Mouse (Mus musculus) thymus, adult 2 months (tissue): ENCODE results near the gene Bag3. TPM values are rescaled to one million over a fixed set of nuclear protein-coding genes. Genes with fewer than 3 reads are reported as not detected.

Experiments
- DNase-seq: peaks from one replicate; pipeline ENCODE4 v3.0.0; 2021
- H3K27ac ChIP-seq: fragments of 200-500 bp; 2 replicates; pipeline ENCODE4 v1.5.1; 2012; ENCODE audit warnings: low read length, control low read depth; ENCODE audit not compliant: control insufficient read depth, insufficient read depth
- H3K27me3 ChIP-seq: fragments of 200-500 bp; 2 replicates; pipeline ENCODE4 v1.6.1; 2012; ENCODE audit warnings: mild to moderate bottlenecking, low read length, moderate library complexity, mixed read lengths; ENCODE audit not compliant: control insufficient read depth, insufficient read depth
- H3K36me3 ChIP-seq: fragments of 200-500 bp; 2 replicates; pipeline ENCODE4 v1.6.1; 2012; ENCODE audit warnings: mild to moderate bottlenecking, low read length, moderate library complexity; ENCODE audit not compliant: control insufficient read depth, insufficient read depth
- H3K4me1 ChIP-seq: fragments of 200-500 bp; replicated peaks from 2 replicates; pipeline ENCODE4 v1.6.1; 2012; ENCODE audit warnings: low read length; ENCODE audit not compliant: control insufficient read depth, insufficient read depth
- H3K4me3 ChIP-seq: fragments of 200-500 bp; 2 replicates; pipeline ENCODE4 v1.5.1; 2012; ENCODE audit warnings: mild to moderate bottlenecking, low read length, control low read depth, moderate library complexity; ENCODE audit not compliant: control insufficient read depth, insufficient read depth
- CTCF ChIP-seq: fragments of 200-500 bp; IDR thresholded peaks from 2 replicates; pipeline ENCODE4 v1.5.1; 2012; ENCODE audit warnings: mild to moderate bottlenecking, control low read depth, low read length, moderate library complexity, borderline replicate concordance; ENCODE audit not compliant: control insufficient read depth, poor library complexity, insufficient read depth; ENCODE audit errors: extremely low read depth
- POLR2A ChIP-seq: fragments of 200-500 bp; IDR thresholded peaks from 2 replicates; pipeline ENCODE4 v1.6.1; 2012; ENCODE audit warnings: mild to moderate bottlenecking, low read length, control low read depth, moderate library complexity; ENCODE audit not compliant: control insufficient read depth, poor library complexity, insufficient read depth; ENCODE audit errors: extremely low read depth
- WGBS: fragments of 180-500 bp; shearing (Covaris S2); methylation state at CpG from one replicate; pipeline ENCODE4 v1.1.7; 2018; 5-methylcytosine and 5-hydroxymethylcytosine counted together
- polyA plus RNA-seq: library from polyadenylated mRNA; depleted of rRNA; stranded (reverse); fragments of >200 nt; gene quantifications from 2 replicates; pipeline ENCODE4 v1.2.3, GENCODE M21; 2012; rRNA removed

Bag3 gene
- 14.5 and 19.1 TPM in 2 replicates for polyA plus RNA-seq

GRCm38 (mm10) chr7:128523349-128523961, at the start of gene Bag3:
Gene Bag3 (plus strand): TSS chr7:128523616.
- Histone ChIP-seq H3K36me3 (no peaks in the 10 kb centered on the region), H3K27me3 (no peaks in the 10 kb centered on the region; the same call in 1 of the 2 replicates), H3K4me3 (peak within 1 kb of the TSS; percentile 49), H3K4me1 (peaks cover 10% of the 10 kb centered on the region; the same call in 1 of the 2 replicates), H3K27ac (no peak within 1 kb of the TSS)
- no peak for TF ChIP-seq CTCF
- no peak for TF ChIP-seq POLR2A
- WGBS: 1% methylated on average over 46 of the region's 46 CpGs
- DNase-seq: peak; percentile 82

GRCm38 (mm10) chr7:128474322-128474721, 49.1 kb upstream of the Bag3 start:
- H3K36me3 ChIP-seq: no peaks in the 10 kb centered on the region
- H3K27ac ChIP-seq: no peak overlapping the region
- no peaks in the 10 kb centered on the region for H3K27me3 ChIP-seq
- 65% methylated on average over 10 of the region's 10 CpGs for WGBS
- peak; percentile 25 for DNase-seq
- H3K4me1 ChIP-seq: peaks cover 3% of the 10 kb centered on the region; the same call in 1 of the 2 replicates
- no peak for TF ChIP-seq CTCF
- no peak for TF ChIP-seq POLR2A
- H3K4me3 ChIP-seq: no peak overlapping the region

GRCm38 (mm10) chr7:128488986-128489385, 34.4 kb upstream of the Bag3 start:
- no peaks in the 10 kb centered on the region for H3K4me1 ChIP-seq
- no peaks in the 10 kb centered on the region for H3K27me3 ChIP-seq
- no peak for TF ChIP-seq CTCF
- no peak for TF ChIP-seq POLR2A
- 94% methylated on average over 3 of the region's 3 CpGs for WGBS
- no peak overlapping the region for H3K4me3 ChIP-seq
- DNase-seq: no peak
- H3K27ac ChIP-seq: no peak overlapping the region
- no peaks in the 10 kb centered on the region for H3K36me3 ChIP-seq

- Histone ChIP-seq H3K36me3 (no peaks in the 10 kb centered on the region), H3K27ac (no peak overlapping the region), H3K4me1 (peaks cover 2% of the 10 kb centered on the region; the same call in 1 of the 2 replicates), H3K4me3 (no peak overlapping the region), H3K27me3 (no peaks in the 10 kb centered on the region)
- 95% methylated on average over 5 of the region's 5 CpGs for WGBS
- DNase-seq: no peak
- no peak for TF ChIP-seq POLR2A
- no peak for TF ChIP-seq CTCF
These were observed 28.9 kb upstream of the Bag3 start for GRCm38 (mm10) chr7:128494546-128494945.

- no peak for DNase-seq
- 97% methylated on average over 6 of the region's 6 CpGs for WGBS
- H3K27ac ChIP-seq: no peak overlapping the region
These were observed 23.6 kb upstream of the Bag3 start for GRCm38 (mm10) chr7:128499801-128500200.

GRCm38 (mm10) chr7:128504091-128504490, 19.3 kb upstream of the Bag3 start:
- H3K27ac ChIP-seq: no peak overlapping the region
- H3K27me3 ChIP-seq: no peaks in the 10 kb centered on the region
- no peaks in the 10 kb centered on the region for H3K36me3 ChIP-seq
- no peak for TF ChIP-seq CTCF
- TF ChIP-seq POLR2A: no peak
- H3K4me3 ChIP-seq: no peak overlapping the region
- no peaks in the 10 kb centered on the region for H3K4me1 ChIP-seq
- DNase-seq: no peak
- WGBS: 95% methylated on average over 6 of the region's 6 CpGs

More at GRCm38 (mm10) chr7:128499801-128500200, 23.6 kb upstream of the Bag3 start:
- no peak for TF ChIP-seq POLR2A
- no peak for TF ChIP-seq CTCF
- Histone ChIP-seq H3K4me1 (peaks cover 2% of the 10 kb centered on the region; the same call in 1 of the 2 replicates), H3K27me3 (no peaks in the 10 kb centered on the region), H3K4me3 (no peak overlapping the region), H3K36me3 (no peaks in the 10 kb centered on the region)
